Comparison of ENCODE assay signal across 8 mouse cellular contexts in the genomic region with DNA sequence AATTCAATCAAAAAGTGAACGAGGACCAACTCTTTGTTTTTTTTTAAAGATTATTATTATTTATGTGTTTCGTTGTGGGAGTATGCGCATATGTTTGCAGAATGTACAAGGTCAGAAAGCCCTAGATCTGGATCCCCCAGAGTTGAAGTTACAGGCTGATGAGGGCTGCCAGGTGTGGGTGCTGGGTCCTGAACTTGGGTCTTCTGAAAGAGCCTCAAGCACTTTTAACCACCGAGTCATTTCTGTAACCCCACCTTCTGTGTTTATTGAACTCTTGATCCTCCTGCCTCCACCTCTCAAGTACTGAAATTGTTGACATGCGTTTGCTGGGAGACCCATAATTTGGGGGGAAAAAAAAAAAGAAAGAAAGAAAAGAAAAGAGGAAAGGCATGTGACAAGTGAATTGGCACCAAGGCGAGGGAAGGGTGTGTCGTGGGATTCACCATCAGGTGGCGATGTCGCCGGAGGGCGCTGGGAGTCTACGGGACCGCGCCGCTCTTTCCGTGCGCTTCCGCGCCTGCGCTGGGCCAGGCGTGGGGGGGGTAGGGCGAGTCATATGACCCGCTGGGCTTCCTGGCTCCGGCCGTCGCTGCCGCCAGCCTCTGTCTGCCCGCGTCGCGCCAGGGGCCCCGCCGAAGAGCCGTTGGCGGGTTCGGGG. TPM values are rescaled to one million over a fixed set of nuclear protein-coding genes. Genes with fewer than 3 reads are reported as not detected.
DNase-seq lines count a peak whose midpoint lies in the region; ATAC-seq and TF ChIP-seq lines count a peak whose summit lies in the region.

A gene (plus strand): TSS at position 574 of the 658 bp plus-strand sequence.

- CTCF ChIA-PET in Patski (lab: Charles Lee) = no interaction called here

- in situ Hi-C loops in Patski (cut with MboI; ENCODE audit: low pct_unique_long_range_greater_than_20kb) = no loop called here

- POLR2A ChIA-PET in Patski (lab: Charles Lee) = no interaction called here

- H3K4me1 ChIP-seq in hindbrain, embryonic 14.5 days (replicated peaks; ENCODE audit: control insufficient read depth, insufficient read depth, low read length) = peaks cover 19% of the 10 kb centered on the region

- H3K9ac ChIP-seq in hindbrain, embryonic 14.5 days = peak within 1 kb of the TSS; percentile 94

- H3K4me2 ChIP-seq in hindbrain, embryonic 14.5 days (replicated peaks) = peak within 1 kb of the TSS; percentile 80

- ATAC-seq in Patski = peak; percentile 66
- ATAC-seq in hindbrain, embryonic 14.5 days (ENCODE audit: low FRiP score) = peak; percentile 97

- H3K9me3 ChIP-seq in hindbrain, embryonic 14.5 days (ENCODE audit: control insufficient read depth, low read length) = no peaks in the 10 kb centered on the region

- no peaks in the 10 kb centered on the region for H3K36me3 ChIP-seq in hindbrain, embryonic 14.5 days (replicated peaks; ENCODE audit: control insufficient read depth, insufficient read depth)

- H3K4me3 ChIP-seq in hindbrain, embryonic 14.5 days (replicated peaks; ENCODE audit: low read length) = peak within 1 kb of the TSS; percentile 84

- peak; percentile 61 for DNase-seq in Patski (ENCODE audit: low read depth, low spot score)
- DNase-seq in cerebellum, postnatal 14 days = peak; percentile 98 to 99
- peak; percentile 85 to 92 for DNase-seq in frontal cortex, postnatal 25 days (ENCODE audit: low spot score in 2 of 2)
- peak; percentile 98 for DNase-seq in hindbrain, embryonic 14.5 days (ENCODE audit: low spot score)
- DNase-seq in layer of hippocampus, postnatal 36 days = peak; percentile 94 to 96
- DNase-seq in lung, postnatal 36 days = peak; percentile 97
- DNase-seq in retina, postnatal 1 day = peak; percentile 96
- DNase-seq in urinary bladder, adult 18-20 months (ENCODE audit: low spot score in 2 of 2) = peak; percentile 91 to 96

- 10% methylated on average over 36 of the region's 36 CpGs for WGBS in hindbrain, embryonic 14.5 days

- peak within 1 kb of the TSS; percentile 86 for H3K27ac ChIP-seq in hindbrain, embryonic 14.5 days

- TF ChIP-seq CTCF in Patski (IDR thresholded peaks at IDR 0.05) = peak; percentile 99

- no peaks in the 10 kb centered on the region for H3K27me3 ChIP-seq in Patski
- no peaks in the 10 kb centered on the region for H3K27me3 ChIP-seq in hindbrain, embryonic 14.5 days (ENCODE audit: control insufficient read depth, insufficient read depth, low read length)

RNA-seq across cellular contexts. Expression of the gene that starts here (rescaled TPM):
- 89.6 TPM for polyA plus RNA-seq in Patski (2021)
- 124 and 137 TPM in 2 replicates for polyA plus RNA-seq in hindbrain, embryonic 14.5 days (2014; fragmentation: Nextera tagmentation; extraction: Ambion mirVana)
- 100 to 1,000 TPM; 215 to 216 TPM for total RNA-seq in layer of hippocampus, postnatal 36 days (2021)

Comparison
In these comparisons a context has a peak if more than half of its experiments do, and no peak if none do; other contexts are left out.
1. Peak in every context shown above with its lines: DNase-seq, ATAC-seq, H3K4me3 ChIP-seq and H3K27ac ChIP-seq.